In the genomic region with DNA sequence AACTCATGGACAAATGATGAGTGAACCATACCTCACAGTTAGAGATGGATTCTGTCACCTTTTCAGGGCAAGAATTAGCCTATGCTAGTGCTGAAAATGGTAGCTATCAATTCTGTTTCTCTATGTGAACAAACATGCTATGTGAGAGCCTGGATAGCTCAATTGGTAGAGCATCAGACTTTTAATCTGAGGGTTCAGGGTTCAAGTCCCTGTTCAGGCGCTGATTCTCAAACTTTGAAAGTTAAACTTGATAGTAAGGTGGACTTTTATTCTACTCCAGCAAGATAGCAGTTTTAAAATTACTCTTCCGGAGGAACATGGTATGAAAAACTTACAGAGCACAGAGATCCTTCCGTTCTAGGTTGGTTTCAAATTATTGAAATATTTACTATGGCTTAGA, we compare ENCODE assay signal across 23 mouse cellular contexts. TPM values are rescaled to one million over a fixed set of nuclear protein-coding genes. Genes with fewer than 3 reads are reported as not detected.
DNase-seq lines count a peak whose midpoint lies in the region; ATAC-seq and TF ChIP-seq lines count a peak whose summit lies in the region.
"Had no signal": no experiment of that assay in that cellular context is flagged by ENCODE, and none has a peak within 500 bp of the region (broad histone marks: within the 10 kb centered on the region; RNA-seq: fewer than 3 reads in every experiment).

No protein-coding gene starts in this region.

- no peak for ATAC-seq in kidney, embryonic 15.5 days (replicated peaks; ENCODE audit: low FRiP score)
- ATAC-seq: liver, embryonic 12.5 days; Patski had no signal

- no peak for DNase-seq in gastrocnemius, adult 2 months
- no peak for DNase-seq in gastrocnemius, postnatal 25 days
- DNase-seq in 416B (ENCODE audit: low read depth) (peak; percentile 71), NIH3T3 (ENCODE audit: low read depth) (peak; percentile 21)
- peak; percentile 9 for DNase-seq in forelimb bud, embryonic 11.5 days (ENCODE audit: low read depth, low spot score)
- DNase-seq in spleen, postnatal 4 days (ENCODE audit: low spot score in 2 of 2), result no peak
- DNase-seq: adrenal gland, postnatal 36 days; gastrocnemius, postnatal 14 days; layer of hippocampus, postnatal 36 days; right cerebral cortex, postnatal 25 days; thymus, postnatal 14 days had no signal

- H3K36me3 ChIP-seq in kidney, embryonic 15.5 days, result no peaks in the 10 kb centered on the region
- H3K36me3 ChIP-seq: hindbrain, embryonic 12.5 days; liver, embryonic 12.5 days; lung, embryonic 15.5 days; neural tube, embryonic 13.5 days had no signal

- H3K4me2 ChIP-seq in kidney, embryonic 15.5 days, result no peak overlapping the region
- H3K4me2 ChIP-seq: hindbrain, embryonic 12.5 days; liver, embryonic 12.5 days; lung, embryonic 15.5 days; neural tube, embryonic 13.5 days had no signal

- no peak overlapping the region for H3K27ac ChIP-seq in gastrocnemius, adult 2 months
- no peak overlapping the region for H3K27ac ChIP-seq in kidney, embryonic 15.5 days
- H3K27ac ChIP-seq: hindbrain, embryonic 12.5 days; liver, embryonic 12.5 days; lung, embryonic 15.5 days; neural tube, embryonic 13.5 days; stomach, postnatal 0 days had no signal

- no peak for TF ChIP-seq CTCF in gastrocnemius, adult 2 months (IDR thresholded peaks at IDR 0.05)

- 38% methylated on average over 3 of the region's 3 CpGs for WGBS in kidney, embryonic 15.5 days

- H3K4me1 ChIP-seq in kidney, embryonic 15.5 days, result peaks cover 3% of the 10 kb centered on the region; the same call in 1 of the 2 replicates
- H3K4me1 ChIP-seq: hindbrain, embryonic 12.5 days; neural tube, embryonic 13.5 days had no signal

- intact Hi-C loops in gastrocnemius, adult 2 months (cut with DNase I), result no loop called here

- H3K4me3 ChIP-seq in gastrocnemius, adult 2 months, result peak overlapping the region; percentile 54; the same call in 1 of the 2 replicates
- no peak overlapping the region for H3K4me3 ChIP-seq in kidney, embryonic 15.5 days (replicated peaks)
- H3K4me3 ChIP-seq: hindbrain, embryonic 12.5 days; liver, embryonic 12.5 days; lung, embryonic 15.5 days; megakaryocyte, embryonic 14.5 days; neural tube, embryonic 13.5 days had no signal

- peaks cover 3% of the 10 kb centered on the region; the same call in 1 of the 2 replicates for H3K27me3 ChIP-seq in kidney, embryonic 15.5 days
- H3K27me3 ChIP-seq: lung, embryonic 15.5 days; neural tube, embryonic 13.5 days; Patski had no signal

- no peaks in the 10 kb centered on the region for H3K9me3 ChIP-seq in kidney, embryonic 15.5 days (replicated peaks)
- H3K9me3 ChIP-seq: hindbrain, embryonic 12.5 days; liver, embryonic 12.5 days; lung, embryonic 15.5 days; neural tube, embryonic 13.5 days had no signal

- H3K9ac ChIP-seq in kidney, embryonic 15.5 days, result no peak overlapping the region
- H3K9ac ChIP-seq: hindbrain, embryonic 12.5 days; liver, embryonic 12.5 days; lung, embryonic 15.5 days; neural tube, embryonic 13.5 days had no signal

RNA-seq across cellular contexts. Expression of a gene that starts 9.4 kb away (rescaled TPM):
- total RNA-seq in gastrocnemius, adult 2 months (2021), result not detected
- not detected for total RNA-seq in gastrocnemius, postnatal 25 days (2021)
- polyA plus RNA-seq in kidney, embryonic 15.5 days (2015; fragmentation: Nextera tagmentation; extraction: Ambion mirVana), result 0.08 and 0.17 TPM in 2 replicates
- total RNA-seq: adrenal gland, postnatal 36 days; gastrocnemius, postnatal 14 days; heart, adult 8-10 months; layer of hippocampus, postnatal 36 days had no signal
- polyA plus RNA-seq: frontal cortex, adult 2 months; heart, postnatal 0 days; intestine, embryonic 14.5 days; liver, embryonic 12.5 days; neural tube, embryonic 13.5 days; Patski; stomach, postnatal 0 days had no signal

RNA-seq across cellular contexts. Expression of a gene that starts 26.7 kb away (rescaled TPM):
- under 1 TPM; 0.17 to 0.36 TPM for total RNA-seq in gastrocnemius, adult 2 months (2021)
- under 1 TPM; 0.26 to 0.54 TPM for total RNA-seq in gastrocnemius, postnatal 25 days (2021)
- polyA plus RNA-seq in kidney, embryonic 15.5 days (2015; fragmentation: Nextera tagmentation; extraction: Ambion mirVana), result 12.1 and 12.5 TPM in 2 replicates

RNA-seq across cellular contexts. Expression of a gene that starts 37.9 kb away (rescaled TPM):
- total RNA-seq in gastrocnemius, adult 2 months (2021), result not detected
- not detected for total RNA-seq in gastrocnemius, postnatal 25 days (2021)
- 0.14 and 0.35 TPM in 2 replicates for polyA plus RNA-seq in kidney, embryonic 15.5 days (2015; fragmentation: Nextera tagmentation; extraction: Ambion mirVana)
- total RNA-seq: gastrocnemius, postnatal 14 days had no signal

Comparison
In these comparisons a context has a peak if more than half of its experiments do, and no peak if none do; other contexts are left out.
1. DNase-seq: peak in 416B (single experiment), NIH3T3 (single experiment) and forelimb bud, embryonic 11.5 days (single experiment); none in gastrocnemius, adult 2 months (single experiment), gastrocnemius, postnatal 25 days (single experiment) and spleen, postnatal 4 days (0 of 2).